ENCODE assay signal across 31 mouse cellular contexts in genomic region chr6:5482270-5482783, GRCm38 (mm10). TPM values are rescaled to one million over a fixed set of nuclear protein-coding genes. Genes with fewer than 3 reads are reported as not detected.
DNase-seq lines count a peak whose midpoint lies in the region; ATAC-seq and TF ChIP-seq lines count a peak whose summit lies in the region.
"Had no signal": no experiment of that assay in that cellular context is flagged by ENCODE, and none has a peak within 500 bp of the region (broad histone marks: within the 10 kb centered on the region; RNA-seq: fewer than 3 reads in every experiment).

No protein-coding gene starts in this region.

- no peak overlapping the region for H3K4me3 ChIP-seq in liver, postnatal 0 days (ENCODE audit: low read depth, low read length)
- H3K4me3 ChIP-seq in liver, embryonic 11.5 days (ENCODE audit: low read depth, low read length): no peak overlapping the region
- H3K4me3 ChIP-seq in ES-E14 (ENCODE audit: insufficient read depth in 1 of 2, low read depth in 1 of 2, low read length in 2 of 2, poor library complexity in 1 of 2, severe bottlenecking in 1 of 2): no peak overlapping the region
- no peak overlapping the region for H3K4me3 ChIP-seq in stomach, postnatal 0 days (ENCODE audit: low read depth, low read length)
- H3K4me3 ChIP-seq: embryonic facial prominence, embryonic 12.5 days; embryonic facial prominence, embryonic 15.5 days; gastrocnemius, adult 2 months; heart, embryonic 10.5 days; heart, embryonic 13.5 days; hindbrain, embryonic 12.5 days; hindbrain, embryonic 15.5 days had no signal

- 69% methylated on average over 3 of the region's 3 CpGs for WGBS in liver, postnatal 0 days (ENCODE audit: insufficient replicate concordance)
- 78% methylated on average over 3 of the region's 3 CpGs for WGBS in liver, embryonic 11.5 days
- WGBS in stomach, postnatal 0 days: 66% methylated on average over 3 of the region's 3 CpGs

- H3K4me1 ChIP-seq in liver, postnatal 0 days (ENCODE audit: insufficient read depth): no peaks in the 10 kb centered on the region
- H3K4me1 ChIP-seq in liver, embryonic 11.5 days (replicated peaks; ENCODE audit: control insufficient read depth, insufficient read depth, low read length): no peaks in the 10 kb centered on the region
- peaks cover 13 to 17% of the 10 kb centered on the region in 2 experiments for H3K4me1 ChIP-seq in ES-E14 (ENCODE audit: control insufficient read depth in 2 of 2, insufficient read depth in 2 of 2, low read length in 2 of 2, poor library complexity in 1 of 2)
- H3K4me1 ChIP-seq in stomach, postnatal 0 days (replicated peaks; ENCODE audit: control insufficient read depth, insufficient read depth): no peaks in the 10 kb centered on the region
- H3K4me1 ChIP-seq: embryonic facial prominence, embryonic 12.5 days; embryonic facial prominence, embryonic 15.5 days; heart, embryonic 10.5 days; heart, embryonic 13.5 days; hindbrain, embryonic 12.5 days; hindbrain, embryonic 15.5 days had no signal

- TF ChIP-seq CTCF in liver, postnatal 0 days (IDR thresholded peaks at IDR 0.05; ENCODE audit: low read depth): no peak
- no peak for TF ChIP-seq CTCF in stomach, postnatal 0 days (IDR thresholded peaks at IDR 0.05; ENCODE audit: low read depth)

- peaks cover 16% of the 10 kb centered on the region for H3K36me3 ChIP-seq in liver, postnatal 0 days (replicated peaks; ENCODE audit: insufficient read depth, low read length)
- H3K36me3 ChIP-seq in liver, embryonic 11.5 days (ENCODE audit: control insufficient read depth, insufficient read depth, low read length): no peaks in the 10 kb centered on the region
- peaks cover 5% of the 10 kb centered on the region; the same call in 1 of the 2 replicates for H3K36me3 ChIP-seq in ES-E14 (ENCODE audit: control insufficient read depth, insufficient read depth, low read length, poor library complexity, severe bottlenecking)
- H3K36me3 ChIP-seq in stomach, postnatal 0 days (ENCODE audit: control insufficient read depth, insufficient read depth, low read length): peaks cover 18% of the 10 kb centered on the region
- H3K36me3 ChIP-seq: embryonic facial prominence, embryonic 12.5 days; embryonic facial prominence, embryonic 15.5 days; hindbrain, embryonic 12.5 days; hindbrain, embryonic 15.5 days had no signal

- H3K27me3 ChIP-seq in liver, postnatal 0 days (ENCODE audit: insufficient read depth, low read length): no peaks in the 10 kb centered on the region
- H3K27me3 ChIP-seq in liver, embryonic 11.5 days (replicated peaks; ENCODE audit: control insufficient read depth, insufficient read depth, low read length): no peaks in the 10 kb centered on the region
- H3K27me3 ChIP-seq in stomach, postnatal 0 days (ENCODE audit: control insufficient read depth, insufficient read depth, low read length): no peaks in the 10 kb centered on the region
- H3K27me3 ChIP-seq: CH12.LX; embryonic facial prominence, embryonic 12.5 days; embryonic facial prominence, embryonic 15.5 days; heart, embryonic 13.5 days; hindbrain, embryonic 12.5 days; hindbrain, embryonic 15.5 days had no signal

- H3K9ac ChIP-seq in liver, postnatal 0 days (replicated peaks): no peak overlapping the region
- no peak overlapping the region for H3K9ac ChIP-seq in liver, embryonic 11.5 days (ENCODE audit: low read depth, low read length)
- H3K9ac ChIP-seq in ES-E14 (ENCODE audit: insufficient read depth, low read depth, low read length, poor library complexity, severe bottlenecking): no peak overlapping the region
- H3K9ac ChIP-seq in stomach, postnatal 0 days (ENCODE audit: low read length): no peak overlapping the region
- H3K9ac ChIP-seq: embryonic facial prominence, embryonic 12.5 days; embryonic facial prominence, embryonic 15.5 days; forebrain, postnatal 0 days; heart, embryonic 13.5 days; hindbrain, embryonic 12.5 days; hindbrain, embryonic 15.5 days had no signal

- DNase-seq in liver, postnatal 0 days: no peak
- DNase-seq in liver, embryonic 11.5 days (ENCODE audit: low spot score): no peak
- peak; percentile 75 for DNase-seq in ES-E14 (ENCODE audit: low read depth, low spot score)
- peak; percentile 97 for DNase-seq in ZHBTc4 (ENCODE audit: low read depth, low spot score)
- no peak for DNase-seq in stomach, postnatal 0 days (ENCODE audit: low spot score)
- no peak for DNase-seq in left cerebral cortex, postnatal 4 days
- DNase-seq in cerebellum, adult 9-11 months: no peak
- no peak for DNase-seq in adipocyte (ENCODE audit: low spot score)
- DNase-seq: adrenal gland, postnatal 10 days; adrenal gland, postnatal 36 days; B cell, adult 2 months; cerebellum, adult 18-20 months; cerebellum, adult 9-10 months; cerebellum, postnatal 25 days; forebrain, postnatal 0 days; gastrocnemius, adult 2 months; gastrocnemius, postnatal 25 days; heart, adult 18-20 months; heart, postnatal 14 days; kidney, adult 11 months had no signal

- intact Hi-C loops in left cerebral cortex, postnatal 4 days (cut with DNase I): no loop called here

- H3K4me2 ChIP-seq in liver, postnatal 0 days (ENCODE audit: low read depth, low read length): no peak overlapping the region
- H3K4me2 ChIP-seq in liver, embryonic 11.5 days: no peak overlapping the region
- H3K4me2 ChIP-seq in stomach, postnatal 0 days (replicated peaks; ENCODE audit: low read depth): no peak overlapping the region
- H3K4me2 ChIP-seq: embryonic facial prominence, embryonic 12.5 days; embryonic facial prominence, embryonic 15.5 days; heart, embryonic 13.5 days; hindbrain, embryonic 12.5 days; hindbrain, embryonic 15.5 days had no signal

- ATAC-seq in liver, postnatal 0 days: peak; percentile 15; the same call in 1 of the 2 replicates
- ATAC-seq in liver, embryonic 11.5 days (replicated peaks; ENCODE audit: low FRiP score): no peak
- peak; percentile 26; the same call in 1 of the 2 replicates for ATAC-seq in stomach, postnatal 0 days (ENCODE audit: low FRiP score, low TSS enrichment)
- ATAC-seq: forebrain, embryonic 14.5 days; forebrain, postnatal 0 days had no signal

- in situ Hi-C loops in ES-E14 (cut with MboI; ENCODE audit: low sequenced_read_pairs in 2 of 2, unreplicated experiment in 2 of 2): no loop called here

- H3K9me3 ChIP-seq in liver, postnatal 0 days (ENCODE audit: low read length): no peaks in the 10 kb centered on the region
- no peaks in the 10 kb centered on the region for H3K9me3 ChIP-seq in liver, embryonic 11.5 days (ENCODE audit: control insufficient read depth, low read length)
- peaks cover 7% of the 10 kb centered on the region for H3K9me3 ChIP-seq in ES-E14 (ENCODE audit: control insufficient read depth, insufficient read depth, low read depth, low read length)
- H3K9me3 ChIP-seq in stomach, postnatal 0 days (ENCODE audit: control insufficient read depth, low read length): no peaks in the 10 kb centered on the region
- H3K9me3 ChIP-seq: embryonic facial prominence, embryonic 12.5 days; embryonic facial prominence, embryonic 15.5 days; heart, embryonic 10.5 days; heart, embryonic 13.5 days; hindbrain, embryonic 12.5 days; hindbrain, embryonic 15.5 days had no signal

- no peak for TF ChIP-seq EP300 in liver, postnatal 0 days (IDR thresholded peaks at IDR 0.05; ENCODE audit: low read depth)
- no peak for TF ChIP-seq EP300 in stomach, postnatal 0 days (optimal IDR thresholded peaks at IDR 0.05)

- H3K27ac ChIP-seq in liver, postnatal 0 days (ENCODE audit: low read depth): no peak overlapping the region
- H3K27ac ChIP-seq in liver, embryonic 11.5 days (ENCODE audit: low read depth, low read length): no peak overlapping the region
- peak overlapping the region; percentile 99 for H3K27ac ChIP-seq in ES-E14 (ENCODE audit: insufficient read depth, low read depth, low read length, poor library complexity, severe bottlenecking)
- H3K27ac ChIP-seq in stomach, postnatal 0 days (replicated peaks): no peak overlapping the region
- H3K27ac ChIP-seq: embryonic facial prominence, embryonic 12.5 days; embryonic facial prominence, embryonic 15.5 days; gastrocnemius, adult 2 months; heart, embryonic 10.5 days; heart, embryonic 13.5 days; hindbrain, embryonic 12.5 days; hindbrain, embryonic 15.5 days had no signal

TF ChIP-seq in ES-E14, 5 proteins besides CTCF, POLR2A, EP300 and RAD21:
- peak; percentile 81 for TF ChIP-seq MAFK (IDR thresholded peaks at IDR 0.05; ENCODE audit: insufficient read depth, low read depth, low read length)
- TF ChIP-seq HCFC1 (IDR thresholded peaks at IDR 0.05; ENCODE audit: borderline replicate concordance, insufficient read depth, low read length): no peak
- TF ChIP-seq CHD2 (IDR thresholded peaks at IDR 0.05; ENCODE audit: low read depth, low read length): peak; percentile 60

RNA-seq across cellular contexts. Expression of gene Pdk4, which starts 13.8 kb away (rescaled TPM):
- 9.7 and 10.0 TPM in 2 replicates for polyA plus RNA-seq in liver, postnatal 0 days (2015; fragmentation: Nextera tagmentation; extraction: Ambion mirVana)
- 2.1 and 2.4 TPM in 2 replicates for polyA plus RNA-seq in liver, embryonic 11.5 days (2014; fragmentation: Nextera tagmentation; extraction: Ambion mirVana)
- total RNA-seq in ES-E14 (2012; rRNA removed): 1.9 and 4.0 TPM in 2 replicates
- 14.6 and 18.9 TPM in 2 replicates for polyA plus RNA-seq in stomach, postnatal 0 days (2015; fragmentation: Nextera tagmentation; extraction: Ambion mirVana)
- 1 to 10 TPM; 4.4 to 6.6 TPM for total RNA-seq in left cerebral cortex, postnatal 4 days (2021)
- total RNA-seq: CH12.LX; common myeloid progenitor, adult 5-6 weeks; hematopoietic stem cell, adult 5-6 weeks; MEL had no signal

Comparison
In these comparisons a context has a peak if more than half of its experiments do, and no peak if none do; other contexts are left out.
1. DNase-seq: peak in ES-E14 (single experiment) and ZHBTc4 (single experiment); none in liver, postnatal 0 days (single experiment), liver, embryonic 11.5 days (single experiment), stomach, postnatal 0 days (single experiment), left cerebral cortex, postnatal 4 days (single experiment), cerebellum, adult 9-11 months (single experiment) and adipocyte (single experiment).